Mouse (Mus musculus): ENCODE measurements at regions not wholly inside any gene's neighbourhood (a gene's known extent, or its start where the extent isn't known, plus 50 kb on each side); places are given as distances from the start of the nearest gene placed in this dataset.

DNA sequence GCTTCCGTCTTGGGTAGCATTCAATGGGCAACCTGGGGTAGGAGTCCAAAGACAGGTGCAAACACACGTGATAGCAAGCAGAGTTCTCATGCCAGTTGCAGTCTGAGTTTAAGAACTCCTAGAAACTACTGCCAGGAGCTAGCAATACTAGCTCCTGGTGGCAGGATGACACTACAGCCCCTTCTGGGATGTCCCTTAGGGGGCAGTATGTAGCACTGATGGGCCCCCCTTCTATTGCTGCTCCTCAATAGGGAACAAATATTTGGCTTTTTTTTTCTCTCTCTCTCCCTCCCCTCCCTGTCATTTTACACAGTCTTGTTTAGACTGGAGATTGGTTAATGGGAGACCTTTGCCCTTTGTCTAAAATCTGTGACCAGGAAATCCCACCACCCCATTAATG lies 282.2 kb downstream of the Maf start:
- Histone ChIP-seq H3K4me2 (ENCODE audit: low read depth, severe bottlenecking) (no peak overlapping the region), H3K27ac (replicated peaks; ENCODE audit: low read depth, low read length) (no peak overlapping the region), H3K9me3 (ENCODE audit: control insufficient read depth, low read length) (no peaks in the 10 kb centered on the region), H3K36me3 (ENCODE audit: control insufficient read depth, insufficient read depth, low read length) (no peaks in the 10 kb centered on the region), H3K27me3 (ENCODE audit: control insufficient read depth, insufficient read depth, low read length) (no peaks in the 10 kb centered on the region), H3K4me1 (ENCODE audit: control insufficient read depth, insufficient read depth, low read length) (no peaks in the 10 kb centered on the region), H3K9ac (ENCODE audit: low read length) (no peak overlapping the region), H3K4me3 (ENCODE audit: low read depth, low read length) (no peak overlapping the region)
- DNase-seq (ENCODE audit: low spot score) (no peak), ATAC-seq (ENCODE audit: insufficient number of reproducible peaks, low FRiP score, low TSS enrichment, low read depth) (no peak)
- WGBS = 75% methylated on average over 2 of the region's 2 CpGs

DNA sequence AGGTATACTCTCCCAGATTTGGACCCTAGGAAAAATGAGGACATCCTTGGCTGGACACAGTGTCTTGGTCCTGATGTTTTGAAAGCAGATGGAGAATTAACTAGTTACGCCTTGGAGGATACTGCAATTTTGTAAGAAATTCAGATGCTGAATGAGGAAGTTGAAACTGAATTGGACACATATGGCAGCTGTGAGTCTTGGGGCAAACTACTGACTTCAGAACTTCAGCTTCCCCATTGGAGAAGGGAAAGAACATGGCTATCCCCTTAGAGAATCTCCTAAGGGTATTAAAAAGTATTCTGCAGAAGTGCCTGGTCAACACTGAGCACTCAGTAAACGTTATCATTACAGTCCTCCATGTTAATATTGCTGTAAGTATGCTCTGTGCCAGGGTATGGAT lies 283.9 kb downstream of the Maf start:
- Histone ChIP-seq H3K4me3 (ENCODE audit: low read depth, low read length) (no peak overlapping the region), H3K9ac (ENCODE audit: low read length) (no peak overlapping the region), H3K4me1 (ENCODE audit: control insufficient read depth, insufficient read depth, low read length) (no peaks in the 10 kb centered on the region), H3K9me3 (ENCODE audit: control insufficient read depth, low read length) (no peaks in the 10 kb centered on the region), H3K4me2 (ENCODE audit: low read depth, severe bottlenecking) (no peak overlapping the region), H3K27ac (replicated peaks; ENCODE audit: low read depth, low read length) (no peak overlapping the region), H3K27me3 (ENCODE audit: control insufficient read depth, insufficient read depth, low read length) (no peaks in the 10 kb centered on the region), H3K36me3 (ENCODE audit: control insufficient read depth, insufficient read depth, low read length) (no peaks in the 10 kb centered on the region)
- no peak for ATAC-seq (ENCODE audit: insufficient number of reproducible peaks, low FRiP score, low TSS enrichment, low read depth)
- no peak for DNase-seq (ENCODE audit: low spot score)
- WGBS = 85% methylated on average over 2 of the region's 2 CpGs

DNA sequence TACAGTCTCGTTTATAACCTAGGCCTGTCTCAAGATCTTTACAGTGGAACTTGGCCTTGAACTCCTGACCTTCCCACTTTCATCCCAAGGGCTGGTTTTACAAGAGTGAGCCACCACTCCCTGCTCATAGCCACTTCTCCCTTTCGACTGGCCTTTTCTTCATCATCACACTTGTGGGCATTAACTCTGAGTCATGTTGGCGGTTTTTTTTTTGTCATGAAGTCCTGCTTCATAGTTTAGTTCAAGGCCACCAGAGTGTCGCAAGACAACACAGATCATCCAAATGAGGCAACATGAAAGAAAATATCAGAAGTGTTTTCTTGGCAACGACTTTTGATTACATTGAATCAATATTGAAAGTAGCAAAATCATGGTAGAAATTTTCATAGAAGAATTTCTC lies 284.5 kb downstream of the Maf start:
- Histone ChIP-seq H3K9me3 (ENCODE audit: control insufficient read depth, low read length) (no peaks in the 10 kb centered on the region), H3K36me3 (ENCODE audit: control insufficient read depth, insufficient read depth, low read length) (no peaks in the 10 kb centered on the region), H3K4me3 (ENCODE audit: low read depth, low read length) (no peak overlapping the region), H3K27ac (replicated peaks; ENCODE audit: low read depth, low read length) (no peak overlapping the region), H3K4me2 (ENCODE audit: low read depth, severe bottlenecking) (no peak overlapping the region), H3K9ac (ENCODE audit: low read length) (no peak overlapping the region), H3K4me1 (ENCODE audit: control insufficient read depth, insufficient read depth, low read length) (no peaks in the 10 kb centered on the region), H3K27me3 (ENCODE audit: control insufficient read depth, insufficient read depth, low read length) (no peaks in the 10 kb centered on the region)
- DNase-seq (ENCODE audit: low spot score) = no peak
- no peak for ATAC-seq (ENCODE audit: insufficient number of reproducible peaks, low FRiP score, low TSS enrichment, low read depth)
- 90% methylated on average over 5 of the region's 5 CpGs for WGBS

DNA sequence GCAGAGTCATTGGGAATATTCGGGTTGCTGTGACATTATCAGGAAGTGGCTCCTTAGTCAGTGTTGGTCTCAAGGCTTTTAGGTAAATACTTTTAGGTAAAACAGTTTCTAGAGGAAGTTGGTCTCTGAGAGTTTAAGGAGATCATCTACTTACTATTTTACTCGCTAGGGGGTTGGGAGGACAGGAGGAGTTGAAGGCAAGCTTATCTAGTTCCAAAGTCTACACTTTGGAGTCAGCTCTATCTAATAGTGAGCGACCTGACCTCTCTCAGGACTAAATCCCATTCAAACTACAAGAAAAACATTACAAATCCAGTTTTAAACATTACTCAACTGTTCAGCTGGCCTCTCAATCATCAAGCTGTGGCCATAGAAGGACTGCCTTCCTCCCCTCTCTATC lies 287.1 kb downstream of the Maf start:
- H3K4me1 ChIP-seq (ENCODE audit: control insufficient read depth, insufficient read depth, low read length) = no peaks in the 10 kb centered on the region
- DNase-seq (ENCODE audit: low spot score) (no peak), ATAC-seq (ENCODE audit: insufficient number of reproducible peaks, low FRiP score, low TSS enrichment, low read depth) (no peak)
- no peak overlapping the region for H3K4me2 ChIP-seq (ENCODE audit: low read depth, severe bottlenecking)
- H3K9me3 ChIP-seq (ENCODE audit: control insufficient read depth, low read length) = no peaks in the 10 kb centered on the region
- H3K27me3 ChIP-seq (ENCODE audit: control insufficient read depth, insufficient read depth, low read length) = no peaks in the 10 kb centered on the region
- WGBS = 83% methylated on average over 3 of the region's 3 CpGs
- H3K36me3 ChIP-seq (ENCODE audit: control insufficient read depth, insufficient read depth, low read length) = no peaks in the 10 kb centered on the region
- H3K4me3 ChIP-seq (ENCODE audit: low read depth, low read length) = no peak overlapping the region
- H3K27ac ChIP-seq (replicated peaks; ENCODE audit: low read depth, low read length) = no peak overlapping the region
- H3K9ac ChIP-seq (ENCODE audit: low read length) = no peak overlapping the region

DNA sequence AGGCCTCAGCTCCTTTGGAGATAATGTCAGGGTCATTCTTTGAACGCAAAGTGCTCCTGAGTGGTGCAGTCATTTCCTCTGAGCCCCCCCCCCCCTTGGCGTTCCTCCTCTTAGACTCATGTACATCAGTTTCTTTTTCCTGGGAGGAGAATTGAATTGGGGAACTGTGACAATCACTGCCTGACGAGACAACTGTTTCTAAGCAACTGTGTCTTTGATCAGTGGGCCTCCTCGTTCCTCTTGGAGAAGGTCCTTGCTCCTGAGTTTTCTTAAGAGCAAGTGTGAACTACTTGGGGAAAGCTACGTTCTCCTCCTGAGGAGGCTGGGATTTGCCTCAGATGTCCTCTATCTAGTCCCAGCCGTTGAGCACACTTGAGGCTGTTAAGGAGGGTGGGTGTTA lies 287.5 kb downstream of the Maf start:
- H3K4me3 ChIP-seq (ENCODE audit: low read depth, low read length) = no peak overlapping the region
- 62% methylated on average over 6 of the region's 6 CpGs for WGBS
- no peaks in the 10 kb centered on the region for H3K9me3 ChIP-seq (ENCODE audit: control insufficient read depth, low read length)
- ATAC-seq (ENCODE audit: insufficient number of reproducible peaks, low FRiP score, low TSS enrichment, low read depth) (no peak), DNase-seq (ENCODE audit: low spot score) (no peak)
- H3K27me3 ChIP-seq (ENCODE audit: control insufficient read depth, insufficient read depth, low read length) = no peaks in the 10 kb centered on the region
- H3K36me3 ChIP-seq (ENCODE audit: control insufficient read depth, insufficient read depth, low read length) = no peaks in the 10 kb centered on the region
- H3K4me2 ChIP-seq (ENCODE audit: low read depth, severe bottlenecking) = no peak overlapping the region
- no peaks in the 10 kb centered on the region for H3K4me1 ChIP-seq (ENCODE audit: control insufficient read depth, insufficient read depth, low read length)
- H3K27ac ChIP-seq (replicated peaks; ENCODE audit: low read depth, low read length) = no peak overlapping the region
- no peak overlapping the region for H3K9ac ChIP-seq (ENCODE audit: low read length)

DNA sequence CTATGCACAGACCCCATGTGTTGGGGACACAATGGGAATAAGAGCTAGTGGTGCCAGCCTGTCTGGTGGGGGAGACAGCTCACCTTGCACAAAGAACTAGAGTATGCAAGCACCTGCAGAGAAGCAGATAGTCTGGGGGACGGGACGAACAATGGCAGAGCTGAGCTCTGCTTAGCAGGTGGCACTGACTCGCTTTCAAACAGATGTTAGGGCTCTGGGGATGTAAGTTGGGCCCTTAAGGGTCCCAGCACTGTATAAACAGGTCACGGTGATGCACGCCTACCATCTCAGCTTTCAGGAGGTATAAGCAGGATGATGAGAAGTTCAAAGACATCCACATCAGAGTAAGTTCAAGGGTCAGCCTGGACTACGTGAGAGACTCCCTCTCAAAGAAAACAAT lies 289.5 kb downstream of the Maf start:
- Histone ChIP-seq H3K9me3 (ENCODE audit: control insufficient read depth, low read length) (no peaks in the 10 kb centered on the region), H3K27me3 (ENCODE audit: control insufficient read depth, insufficient read depth, low read length) (no peaks in the 10 kb centered on the region), H3K4me1 (ENCODE audit: control insufficient read depth, insufficient read depth, low read length) (peaks cover 6% of the 10 kb centered on the region; the same call in 1 of the 2 replicates), H3K4me2 (ENCODE audit: low read depth, severe bottlenecking) (no peak overlapping the region), H3K36me3 (ENCODE audit: control insufficient read depth, insufficient read depth, low read length) (no peaks in the 10 kb centered on the region), H3K9ac (ENCODE audit: low read length) (no peak overlapping the region), H3K4me3 (ENCODE audit: low read depth, low read length) (no peak overlapping the region), H3K27ac (replicated peaks; ENCODE audit: low read depth, low read length) (no peak overlapping the region)
- WGBS = 63% methylated on average over 6 of the region's 6 CpGs
- ATAC-seq (ENCODE audit: insufficient number of reproducible peaks, low FRiP score, low TSS enrichment, low read depth) = no peak
- DNase-seq (ENCODE audit: low spot score) = no peak

DNA sequence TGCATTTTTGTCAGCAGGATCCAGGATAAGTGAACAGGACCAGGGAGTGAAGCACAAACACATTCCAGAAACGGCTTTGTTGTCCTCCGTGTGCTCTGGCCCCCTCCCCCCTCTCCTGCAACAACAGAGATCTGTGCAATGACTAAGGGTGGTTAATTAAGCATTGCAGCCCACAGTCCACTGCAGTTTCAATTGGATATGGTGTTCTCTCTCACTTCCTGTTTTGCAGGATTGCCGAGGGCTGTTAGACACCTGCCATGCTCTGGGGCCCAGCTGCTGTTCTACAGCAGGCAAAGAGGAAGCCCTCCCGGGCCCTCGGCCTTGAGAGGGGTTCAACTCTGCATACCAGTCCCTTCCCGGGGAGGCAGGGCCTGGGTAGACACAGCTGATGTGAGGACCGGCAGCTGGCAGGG lies 293.5 kb downstream of the Maf start:
- no peak overlapping the region for H3K27ac ChIP-seq (replicated peaks; ENCODE audit: low read depth, low read length)

DNA sequence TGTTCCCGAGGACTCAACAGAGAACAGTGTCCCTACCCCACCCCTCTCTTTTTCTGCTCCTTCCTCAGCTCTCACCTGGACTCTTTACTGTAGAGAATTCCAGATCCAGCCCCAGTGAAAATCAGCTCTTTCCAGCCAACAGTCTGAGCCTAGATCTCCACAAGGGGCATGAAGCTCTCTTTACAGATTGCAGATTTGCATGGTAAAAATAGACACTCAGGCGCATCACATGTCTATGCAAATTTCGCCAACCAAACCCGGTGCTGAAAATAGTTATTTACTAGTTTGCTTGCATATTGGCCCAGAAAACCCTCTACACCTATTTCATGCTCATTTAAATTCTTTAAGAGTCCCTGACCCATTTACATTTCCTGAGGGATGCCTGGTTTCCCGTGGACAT lies 295.8 kb downstream of the Maf start:
- Histone ChIP-seq H3K27ac (replicated peaks; ENCODE audit: low read depth, low read length) (no peak overlapping the region), H3K9me3 (ENCODE audit: control insufficient read depth, low read length) (no peaks in the 10 kb centered on the region), H3K9ac (ENCODE audit: low read length) (no peak overlapping the region), H3K27me3 (ENCODE audit: control insufficient read depth, insufficient read depth, low read length) (no peaks in the 10 kb centered on the region), H3K4me2 (ENCODE audit: low read depth, severe bottlenecking) (no peak overlapping the region), H3K4me1 (ENCODE audit: control insufficient read depth, insufficient read depth, low read length) (peaks cover 6% of the 10 kb centered on the region; the same call in 1 of the 2 replicates), H3K36me3 (ENCODE audit: control insufficient read depth, insufficient read depth, low read length) (no peaks in the 10 kb centered on the region), H3K4me3 (ENCODE audit: low read depth, low read length) (no peak overlapping the region)
- ATAC-seq (ENCODE audit: insufficient number of reproducible peaks, low FRiP score, low TSS enrichment, low read depth) = no peak
- DNase-seq (ENCODE audit: low spot score) = no peak
- WGBS = 86% methylated on average over 5 of the region's 5 CpGs

More for the DNA sequence above, 293.5 kb downstream of the Maf start:
- 17% methylated on average over 7 of the region's 7 CpGs for WGBS
- ATAC-seq (ENCODE audit: insufficient number of reproducible peaks, low FRiP score, low TSS enrichment, low read depth) (peak; percentile 39; the same call in 1 of the 2 replicates), DNase-seq (ENCODE audit: low spot score) (peak; percentile 56)
- Histone ChIP-seq H3K9me3 (ENCODE audit: control insufficient read depth, low read length) (no peaks in the 10 kb centered on the region), H3K27me3 (ENCODE audit: control insufficient read depth, insufficient read depth, low read length) (no peaks in the 10 kb centered on the region), H3K4me3 (ENCODE audit: low read depth, low read length) (no peak overlapping the region), H3K9ac (ENCODE audit: low read length) (peak overlapping the region; percentile 17; the same call in 1 of the 2 replicates), H3K4me1 (ENCODE audit: control insufficient read depth, insufficient read depth, low read length) (peaks cover 6% of the 10 kb centered on the region; the same call in 1 of the 2 replicates), H3K4me2 (ENCODE audit: low read depth, severe bottlenecking) (no peak overlapping the region), H3K36me3 (ENCODE audit: control insufficient read depth, insufficient read depth, low read length) (no peaks in the 10 kb centered on the region)

DNA sequence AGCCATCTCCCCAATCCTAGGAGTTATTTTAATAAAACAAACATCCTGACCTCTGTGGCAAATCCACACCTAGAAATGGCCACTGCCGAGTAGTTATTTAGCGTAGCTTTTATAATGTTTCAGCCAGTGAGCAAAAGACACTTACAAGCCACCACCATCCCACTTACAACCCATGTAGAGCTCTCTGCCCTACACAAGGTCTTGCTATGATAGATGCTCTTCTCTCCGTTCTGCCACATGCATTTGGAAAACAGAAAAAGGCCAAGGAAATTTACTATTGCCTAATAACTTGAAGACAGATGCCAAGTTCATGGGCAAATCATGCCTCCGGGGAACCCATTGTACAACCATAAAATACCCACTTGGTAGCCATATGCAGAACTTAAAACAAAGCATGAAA lies 296.5 kb downstream of the Maf start:
- DNase-seq (ENCODE audit: low spot score) (no peak), ATAC-seq (ENCODE audit: insufficient number of reproducible peaks, low FRiP score, low TSS enrichment, low read depth) (no peak)
- Histone ChIP-seq H3K9me3 (ENCODE audit: control insufficient read depth, low read length) (no peaks in the 10 kb centered on the region), H3K4me1 (ENCODE audit: control insufficient read depth, insufficient read depth, low read length) (peaks cover 6% of the 10 kb centered on the region; the same call in 1 of the 2 replicates), H3K4me3 (ENCODE audit: low read depth, low read length) (no peak overlapping the region), H3K27me3 (ENCODE audit: control insufficient read depth, insufficient read depth, low read length) (no peaks in the 10 kb centered on the region), H3K36me3 (ENCODE audit: control insufficient read depth, insufficient read depth, low read length) (no peaks in the 10 kb centered on the region), H3K27ac (replicated peaks; ENCODE audit: low read depth, low read length) (no peak overlapping the region), H3K9ac (ENCODE audit: low read length) (no peak overlapping the region), H3K4me2 (ENCODE audit: low read depth, severe bottlenecking) (no peak overlapping the region)
- WGBS = 91% methylated on average over 4 of the region's 4 CpGs

All from limb, embryonic 11.5 days (tissue).